Mouse (Mus musculus): ENCODE data around the gene Sycp1. TPM values are rescaled to one million over a fixed set of nuclear protein-coding genes. Genes with fewer than 3 reads are reported as not detected.

The Sycp1 gene
- polyA plus RNA-seq, 1 experiment from 2014 or later, result not detected

GRCm38 (mm10) chr3:102955143-102955542 is 19.2 kb upstream of the Sycp1 start:
- Histone ChIP-seq H3K36me3 (ENCODE audit: control insufficient read depth, insufficient read depth, low read length) (no peaks in the 10 kb centered on the region), H3K4me1 (ENCODE audit: control insufficient read depth, insufficient read depth, low read length) (no peaks in the 10 kb centered on the region), H3K4me3 (ENCODE audit: low read depth, low read length) (no peak overlapping the region), H3K27ac (ENCODE audit: low read depth, low read length) (no peak overlapping the region), H3K4me2 (ENCODE audit: low read depth, low read length) (no peak overlapping the region), H3K9me3 (ENCODE audit: control insufficient read depth, low read length) (no peaks in the 10 kb centered on the region), H3K9ac (replicated peaks; ENCODE audit: low read depth, low read length) (no peak overlapping the region), H3K27me3 (ENCODE audit: control insufficient read depth, insufficient read depth, low read length) (no peaks in the 10 kb centered on the region)
- WGBS, result 93% methylated on average over 3 of the region's 3 CpGs
- ATAC-seq (ENCODE audit: low read depth), result no peak

GRCm38 (mm10) chr3:102954476-102954875 is 18.6 kb upstream of the Sycp1 start:
- Histone ChIP-seq H3K9ac (replicated peaks; ENCODE audit: low read depth, low read length) (no peak overlapping the region), H3K36me3 (ENCODE audit: control insufficient read depth, insufficient read depth, low read length) (no peaks in the 10 kb centered on the region), H3K27me3 (ENCODE audit: control insufficient read depth, insufficient read depth, low read length) (no peaks in the 10 kb centered on the region), H3K27ac (ENCODE audit: low read depth, low read length) (no peak overlapping the region), H3K4me2 (ENCODE audit: low read depth, low read length) (no peak overlapping the region), H3K9me3 (ENCODE audit: control insufficient read depth, low read length) (no peaks in the 10 kb centered on the region), H3K4me1 (ENCODE audit: control insufficient read depth, insufficient read depth, low read length) (no peaks in the 10 kb centered on the region), H3K4me3 (ENCODE audit: low read depth, low read length) (no peak overlapping the region)
- no peak for ATAC-seq (ENCODE audit: low read depth)
- WGBS, result 95% methylated on average over 12 of the region's 12 CpGs

GRCm38 (mm10) chr3:102946861-102947260 is 11.0 kb upstream of the Sycp1 start:
- 44% methylated on average over 5 of the region's 5 CpGs for WGBS
- no peak for ATAC-seq (ENCODE audit: low read depth)
- no peak overlapping the region for H3K27ac ChIP-seq (ENCODE audit: low read depth, low read length)
- H3K27me3 ChIP-seq (ENCODE audit: control insufficient read depth, insufficient read depth, low read length), result no peaks in the 10 kb centered on the region
- no peaks in the 10 kb centered on the region for H3K4me1 ChIP-seq (ENCODE audit: control insufficient read depth, insufficient read depth, low read length)
- no peaks in the 10 kb centered on the region for H3K9me3 ChIP-seq (ENCODE audit: control insufficient read depth, low read length)
- no peak overlapping the region for H3K4me2 ChIP-seq (ENCODE audit: low read depth, low read length)
- no peaks in the 10 kb centered on the region for H3K36me3 ChIP-seq (ENCODE audit: control insufficient read depth, insufficient read depth, low read length)
- H3K9ac ChIP-seq (replicated peaks; ENCODE audit: low read depth, low read length), result no peak overlapping the region
- no peak overlapping the region for H3K4me3 ChIP-seq (ENCODE audit: low read depth, low read length)

GRCm38 (mm10) chr3:102946312-102946711 is 10.4 kb upstream of the Sycp1 start:
- 88% methylated on average over 3 of the region's 3 CpGs for WGBS
- no peaks in the 10 kb centered on the region for H3K9me3 ChIP-seq (ENCODE audit: control insufficient read depth, low read length)
- no peaks in the 10 kb centered on the region for H3K27me3 ChIP-seq (ENCODE audit: control insufficient read depth, insufficient read depth, low read length)
- H3K36me3 ChIP-seq (ENCODE audit: control insufficient read depth, insufficient read depth, low read length), result no peaks in the 10 kb centered on the region
- no peak overlapping the region for H3K4me3 ChIP-seq (ENCODE audit: low read depth, low read length)
- no peak overlapping the region for H3K27ac ChIP-seq (ENCODE audit: low read depth, low read length)
- no peak overlapping the region for H3K9ac ChIP-seq (replicated peaks; ENCODE audit: low read depth, low read length)
- no peaks in the 10 kb centered on the region for H3K4me1 ChIP-seq (ENCODE audit: control insufficient read depth, insufficient read depth, low read length)
- no peak for ATAC-seq (ENCODE audit: low read depth)
- no peak overlapping the region for H3K4me2 ChIP-seq (ENCODE audit: low read depth, low read length)

GRCm38 (mm10) chr3:102938100-102938499 is 2.2 kb upstream of the Sycp1 start:
- Histone ChIP-seq H3K9ac (replicated peaks; ENCODE audit: low read depth, low read length) (no peak overlapping the region), H3K4me1 (ENCODE audit: control insufficient read depth, insufficient read depth, low read length) (no peaks in the 10 kb centered on the region), H3K36me3 (ENCODE audit: control insufficient read depth, insufficient read depth, low read length) (no peaks in the 10 kb centered on the region), H3K4me2 (ENCODE audit: low read depth, low read length) (no peak overlapping the region), H3K27ac (ENCODE audit: low read depth, low read length) (no peak overlapping the region), H3K27me3 (ENCODE audit: control insufficient read depth, insufficient read depth, low read length) (no peaks in the 10 kb centered on the region), H3K4me3 (ENCODE audit: low read depth, low read length) (no peak overlapping the region), H3K9me3 (ENCODE audit: control insufficient read depth, low read length) (no peaks in the 10 kb centered on the region)
- 86% methylated on average over 1 of the region's 1 CpGs for WGBS
- no peak for ATAC-seq (ENCODE audit: low read depth)

- Histone ChIP-seq H3K27ac (ENCODE audit: low read depth, low read length) (no peak overlapping the region), H3K9ac (replicated peaks; ENCODE audit: low read depth, low read length) (no peak overlapping the region), H3K9me3 (ENCODE audit: control insufficient read depth, low read length) (no peaks in the 10 kb centered on the region), H3K27me3 (ENCODE audit: control insufficient read depth, insufficient read depth, low read length) (no peaks in the 10 kb centered on the region), H3K36me3 (ENCODE audit: control insufficient read depth, insufficient read depth, low read length) (no peaks in the 10 kb centered on the region), H3K4me3 (ENCODE audit: low read depth, low read length) (no peak overlapping the region), H3K4me1 (ENCODE audit: control insufficient read depth, insufficient read depth, low read length) (no peaks in the 10 kb centered on the region), H3K4me2 (ENCODE audit: low read depth, low read length) (no peak overlapping the region)
- no peak for ATAC-seq (ENCODE audit: low read depth)
- 100% methylated on average over 1 of the region's 1 CpGs for WGBS
These were observed 36.8 kb downstream of the Sycp1 start for GRCm38 (mm10) chr3:102899136-102899535.

- H3K4me3 ChIP-seq (ENCODE audit: low read depth, low read length), result no peak overlapping the region
These were observed 55.4 kb downstream of the Sycp1 start for GRCm38 (mm10) chr3:102880529-102880928.

GRCm38 (mm10) chr3:102848661-102849060 is 87.2 kb downstream of the Sycp1 start:
- Histone ChIP-seq H3K27ac (ENCODE audit: low read depth, low read length) (no peak overlapping the region), H3K4me3 (ENCODE audit: low read depth, low read length) (no peak overlapping the region), H3K9ac (replicated peaks; ENCODE audit: low read depth, low read length) (no peak overlapping the region), H3K4me1 (ENCODE audit: control insufficient read depth, insufficient read depth, low read length) (no peaks in the 10 kb centered on the region), H3K9me3 (ENCODE audit: control insufficient read depth, low read length) (no peaks in the 10 kb centered on the region), H3K27me3 (ENCODE audit: control insufficient read depth, insufficient read depth, low read length) (no peaks in the 10 kb centered on the region), H3K4me2 (ENCODE audit: low read depth, low read length) (no peak overlapping the region), H3K36me3 (ENCODE audit: control insufficient read depth, insufficient read depth, low read length) (no peaks in the 10 kb centered on the region)
- no peak for ATAC-seq (ENCODE audit: low read depth)

More at GRCm38 (mm10) chr3:102880529-102880928, 55.4 kb downstream of the Sycp1 start:
- 85% methylated on average over 4 of the region's 4 CpGs for WGBS
- no peak overlapping the region for H3K27ac ChIP-seq (ENCODE audit: low read depth, low read length)
- H3K36me3 ChIP-seq (ENCODE audit: control insufficient read depth, insufficient read depth, low read length), result no peaks in the 10 kb centered on the region
- no peak overlapping the region for H3K4me2 ChIP-seq (ENCODE audit: low read depth, low read length)
- H3K27me3 ChIP-seq (ENCODE audit: control insufficient read depth, insufficient read depth, low read length), result no peaks in the 10 kb centered on the region
- H3K4me1 ChIP-seq (ENCODE audit: control insufficient read depth, insufficient read depth, low read length), result no peaks in the 10 kb centered on the region
- ATAC-seq (ENCODE audit: low read depth), result no peak
- no peaks in the 10 kb centered on the region for H3K9me3 ChIP-seq (ENCODE audit: control insufficient read depth, low read length)
- no peak overlapping the region for H3K9ac ChIP-seq (replicated peaks; ENCODE audit: low read depth, low read length)

- no peak for ATAC-seq (ENCODE audit: low read depth)
- Histone ChIP-seq H3K4me1 (ENCODE audit: control insufficient read depth, insufficient read depth, low read length) (no peaks in the 10 kb centered on the region), H3K4me3 (ENCODE audit: low read depth, low read length) (no peak overlapping the region), H3K27me3 (ENCODE audit: control insufficient read depth, insufficient read depth, low read length) (no peaks in the 10 kb centered on the region), H3K27ac (ENCODE audit: low read depth, low read length) (no peak overlapping the region), H3K9me3 (ENCODE audit: control insufficient read depth, low read length) (no peaks in the 10 kb centered on the region), H3K9ac (replicated peaks; ENCODE audit: low read depth, low read length) (no peak overlapping the region), H3K4me2 (ENCODE audit: low read depth, low read length) (no peak overlapping the region), H3K36me3 (ENCODE audit: control insufficient read depth, insufficient read depth, low read length) (no peaks in the 10 kb centered on the region)
- WGBS, result 45% methylated on average over 1 of the region's 1 CpGs
These were observed 93.5 kb downstream of the Sycp1 start for GRCm38 (mm10) chr3:102842386-102842785.

- ATAC-seq (ENCODE audit: low read depth), result no peak; the same call in 1 of the 2 replicates
- Histone ChIP-seq H3K4me2 (ENCODE audit: low read depth, low read length) (no peak overlapping the region), H3K27me3 (ENCODE audit: control insufficient read depth, insufficient read depth, low read length) (no peaks in the 10 kb centered on the region), H3K9me3 (ENCODE audit: control insufficient read depth, low read length) (no peaks in the 10 kb centered on the region), H3K4me1 (ENCODE audit: control insufficient read depth, insufficient read depth, low read length) (no peaks in the 10 kb centered on the region), H3K9ac (replicated peaks; ENCODE audit: low read depth, low read length) (no peak overlapping the region), H3K4me3 (ENCODE audit: low read depth, low read length) (no peak overlapping the region), H3K36me3 (ENCODE audit: control insufficient read depth, insufficient read depth, low read length) (no peaks in the 10 kb centered on the region), H3K27ac (ENCODE audit: low read depth, low read length) (no peak overlapping the region)
- 3% methylated on average over 3 of the region's 3 CpGs for WGBS
These were observed 132.0 kb downstream of the Sycp1 start for GRCm38 (mm10) chr3:102803937-102804336.

Data from neural tube, embryonic 14.5 days (tissue).